In genomic region chr19:26690516-26690915, GRCm38 (mm10) we compare ENCODE assay signal across 20 mouse cellular contexts.
DNase-seq lines count a peak whose midpoint lies in the region; ATAC-seq and TF ChIP-seq lines count a peak whose summit lies in the region.
"Had no signal": no experiment of that assay in that cellular context is flagged by ENCODE, and none has a peak within 500 bp of the region (broad histone marks: within the 10 kb centered on the region; RNA-seq: fewer than 3 reads in every experiment).

No protein-coding gene starts in this region.

- no peak overlapping the region for H3K4me3 ChIP-seq in intestine, embryonic 16.5 days (ENCODE audit: low read length)
- no peak overlapping the region for H3K4me3 ChIP-seq in intestine, postnatal 0 days (ENCODE audit: low read depth, low read length)

- H3K9me3 ChIP-seq in intestine, embryonic 16.5 days (ENCODE audit: control insufficient read depth, low read length), result no peaks in the 10 kb centered on the region
- H3K9me3 ChIP-seq in intestine, postnatal 0 days (ENCODE audit: control insufficient read depth), result no peaks in the 10 kb centered on the region

- no peak overlapping the region for H3K27ac ChIP-seq in intestine, embryonic 16.5 days (ENCODE audit: low read length)
- no peak overlapping the region for H3K27ac ChIP-seq in intestine, postnatal 0 days (ENCODE audit: low read depth, low read length)

- 67% methylated on average over 4 of the region's 4 CpGs for WGBS in intestine, embryonic 16.5 days
- 59% methylated on average over 4 of the region's 4 CpGs for WGBS in intestine, postnatal 0 days

- no peaks in the 10 kb centered on the region for H3K4me1 ChIP-seq in intestine, embryonic 16.5 days (ENCODE audit: control insufficient read depth, insufficient read depth, low read length)
- H3K4me1 ChIP-seq in intestine, postnatal 0 days (replicated peaks; ENCODE audit: control insufficient read depth, insufficient read depth, low read length), result no peaks in the 10 kb centered on the region

- 0 out of 2 replicates have a peak, but pooled peaks cover 2% of the 10 kb centered on the region for H3K36me3 ChIP-seq in intestine, embryonic 16.5 days (ENCODE audit: control insufficient read depth, insufficient read depth, low read length)
- peaks cover 39% of the 10 kb centered on the region; the same call in 1 of the 2 replicates for H3K36me3 ChIP-seq in intestine, postnatal 0 days (ENCODE audit: control insufficient read depth, insufficient read depth)

- no peak for TF ChIP-seq CTCF in intestine, postnatal 0 days (IDR thresholded peaks at IDR 0.05; ENCODE audit: low read depth)

- no peak overlapping the region for H3K4me2 ChIP-seq in intestine, embryonic 16.5 days (ENCODE audit: low read depth, low read length)
- no peak overlapping the region for H3K4me2 ChIP-seq in intestine, postnatal 0 days (replicated peaks; ENCODE audit: low read depth)

- ATAC-seq in intestine, embryonic 16.5 days, result peak; percentile 59; the same call in 1 of the 2 replicates
- no peak for ATAC-seq in intestine, postnatal 0 days
- ATAC-seq: activated CD4-positive, CD25-positive, alpha-beta regulatory T cell, adult 4 months; CD4-positive, CD25-positive, alpha-beta regulatory T cell, adult 4 months; Patski had no signal

- H3K9ac ChIP-seq in intestine, embryonic 16.5 days (ENCODE audit: low read depth, low read length), result no peak overlapping the region
- H3K9ac ChIP-seq in intestine, postnatal 0 days (ENCODE audit: low read depth, low read length), result no peak overlapping the region

- H3K27me3 ChIP-seq in intestine, embryonic 16.5 days (replicated peaks; ENCODE audit: control insufficient read depth, insufficient read depth, low read length), result no peaks in the 10 kb centered on the region
- H3K27me3 ChIP-seq in intestine, postnatal 0 days (replicated peaks; ENCODE audit: control insufficient read depth, insufficient read depth, low read length), result no peaks in the 10 kb centered on the region
- H3K27me3 ChIP-seq: CH12.LX, Patski had no signal

- peak; percentile 66 for DNase-seq in heart, adult 11 months
- DNase-seq in heart, adult 8-10 months (ENCODE audit: low spot score), result no peak
- peak; percentile 23 for DNase-seq in retina, postnatal 1 day
- DNase-seq in retina, embryonic 14.5 days (ENCODE audit: low spot score), result no peak
- DNase-seq: adrenal gland, adult 2 months; adrenal gland, adult 8-10 months; adrenal gland, postnatal 10 days; adrenal gland, postnatal 14 days; adrenal gland, postnatal 25 days; adrenal gland, postnatal 36 days; B cell, adult 2 months; cerebellum, adult 11 months; cerebellum, adult 11-12 months; cerebellum, adult 18-20 months had no signal

Comparison
In these comparisons a context has a peak if more than half of its experiments do, and no peak if none do; other contexts are left out.
1. DNase-seq: peak in heart, adult 11 months (single experiment) and retina, postnatal 1 day (single experiment); none in heart, adult 8-10 months (single experiment) and retina, embryonic 14.5 days (single experiment).